Mouse (Mus musculus): ENCODE results near the gene Nr3c2.

GRCm38 (mm10) chr8:77031213-77031612, 132.0 kb downstream of the Nr3c2 start:
- no peak for TF ChIP-seq CTCF (IDR thresholded peaks at IDR 0.05; ENCODE audit: extremely low read depth, insufficient read depth, low read length)
- no peak for TF ChIP-seq POLR2A (IDR thresholded peaks at IDR 0.05; ENCODE audit: extremely low read depth, insufficient read depth, low read length)
